Mouse (Mus musculus): Measurements from ENCODE around the gene Ubxn1. TPM values are rescaled to one million over a fixed set of nuclear protein-coding genes. Genes with fewer than 3 reads are reported as not detected.
A peak's percentile ranks its signal among the peaks of the same experiment; 100 is the strongest.

Ubxn1 gene
- polyA plus RNA-seq, 2 experiments: 61.2 to 87.3 TPM

GRCm38 (mm10) chr19:8872266-8872840, 1.1 kb downstream of the Ubxn1 start:
- ATAC-seq (ENCODE audit: insufficient read depth): no peak
- H3K27ac ChIP-seq: peak overlapping the region; percentile 81
- DNase-seq (ENCODE audit: low read depth in 3 of 3, low spot score in 3 of 3): no peak

GRCm38 (mm10) chr19:8875031-8875430, 3.7 kb downstream of the Ubxn1 start:
- H3K4me3 ChIP-seq (ENCODE audit: insufficient read depth in 1 of 2, low read depth in 2 of 2, low read length in 2 of 2): no peak overlapping the region
- TF ChIP-seq CTCF (IDR thresholded peaks at IDR 0.05; ENCODE audit: low read depth): no peak
- no peak for TF ChIP-seq EP300 (IDR thresholded peaks at IDR 0.05; ENCODE audit: low read depth)
- no peaks in the 10 kb centered on the region for H3K27me3 ChIP-seq (ENCODE audit: control insufficient read depth, insufficient read depth, low read length)
- H3K9ac ChIP-seq (replicated peaks): no peak overlapping the region
- H3K9me3 ChIP-seq (ENCODE audit: control insufficient read depth, low read length): no peaks in the 10 kb centered on the region
- 85% methylated on average over 7 of the region's 7 CpGs for WGBS (ENCODE audit: insufficient replicate concordance)
- peaks cover 31% of the 10 kb centered on the region for H3K36me3 ChIP-seq (replicated peaks; ENCODE audit: control insufficient read depth, insufficient read depth, low read depth)
- DNase-seq (ENCODE audit: low read depth in 3 of 3, low spot score in 3 of 3) (no peak), ATAC-seq (ENCODE audit: insufficient read depth) (no peak)
- H3K4me1 ChIP-seq (replicated peaks; ENCODE audit: control insufficient read depth in 2 of 2, insufficient read depth in 2 of 2, low read length in 1 of 2): peaks cover 13 to 16% of the 10 kb centered on the region in 2 experiments
- H3K4me2 ChIP-seq (ENCODE audit: low read depth): no peak overlapping the region
- H3K27ac ChIP-seq: no peak overlapping the region

More at GRCm38 (mm10) chr19:8872266-8872840, 1.1 kb downstream of the Ubxn1 start:
- peak overlapping the region; percentile 81 to 97 for H3K4me3 ChIP-seq (ENCODE audit: insufficient read depth in 1 of 2, low read depth in 2 of 2, low read length in 2 of 2)
- 66% methylated on average over 10 of the region's 10 CpGs for WGBS (ENCODE audit: insufficient replicate concordance)
- TF ChIP-seq EP300 (IDR thresholded peaks at IDR 0.05; ENCODE audit: low read depth): no peak
- TF ChIP-seq CTCF (IDR thresholded peaks at IDR 0.05; ENCODE audit: low read depth): no peak
- peak overlapping the region; percentile 70 for H3K4me2 ChIP-seq (ENCODE audit: low read depth)
- peaks cover 31% of the 10 kb centered on the region for H3K36me3 ChIP-seq (replicated peaks; ENCODE audit: control insufficient read depth, insufficient read depth, low read depth)
- peaks cover 9 to 10% of the 10 kb centered on the region in 2 experiments for H3K4me1 ChIP-seq (replicated peaks; ENCODE audit: control insufficient read depth in 2 of 2, insufficient read depth in 2 of 2, low read length in 1 of 2)
- H3K27me3 ChIP-seq (ENCODE audit: control insufficient read depth, insufficient read depth, low read length): no peaks in the 10 kb centered on the region
- H3K9ac ChIP-seq (replicated peaks): peak overlapping the region; percentile 98
- no peaks in the 10 kb centered on the region for H3K9me3 ChIP-seq (ENCODE audit: control insufficient read depth, low read length)

- WGBS (ENCODE audit: insufficient replicate concordance): under 1% methylated on average over 42 of the region's 42 CpGs
- Histone ChIP-seq H3K27ac (peak within 1 kb of the TSS; percentile 36), H3K36me3 (replicated peaks; ENCODE audit: control insufficient read depth, insufficient read depth, low read depth) (peaks cover 10% of the 10 kb centered on the region), H3K4me2 (ENCODE audit: low read depth) (peak within 1 kb of the TSS; percentile 79), H3K4me1 (replicated peaks; ENCODE audit: control insufficient read depth in 2 of 2, insufficient read depth in 2 of 2, low read length in 1 of 2) (peaks cover 6% of the 10 kb centered on the region in 2 experiments), H3K9ac (replicated peaks) (peak within 1 kb of the TSS; percentile 87), H3K9me3 (ENCODE audit: control insufficient read depth, low read length) (no peaks in the 10 kb centered on the region), H3K27me3 (ENCODE audit: control insufficient read depth, insufficient read depth, low read length) (no peaks in the 10 kb centered on the region), H3K4me3 (ENCODE audit: insufficient read depth in 1 of 2, low read depth in 2 of 2, low read length in 2 of 2) (peak within 1 kb of the TSS; percentile 89 to 97)
- DNase-seq (ENCODE audit: low read depth in 3 of 3, low spot score in 3 of 3): peak; percentile 78 to 84 (median 79)
- no peak for TF ChIP-seq EP300 (IDR thresholded peaks at IDR 0.05; ENCODE audit: low read depth)
- no peak for TF ChIP-seq CTCF (IDR thresholded peaks at IDR 0.05; ENCODE audit: low read depth)
- peak; percentile 94 for ATAC-seq (ENCODE audit: insufficient read depth)
Observed at GRCm38 (mm10) chr19:8880311-8881033, 9.2 kb downstream of the Ubxn1 start, which contains the start of gene Uqcc3. Gene Uqcc3, minus strand, starts transcription at chr19:8880923.

GRCm38 (mm10) chr19:8881034-8881392, 9.7 kb downstream of the Ubxn1 start:
- Histone ChIP-seq H3K27ac (no peak overlapping the region), H3K9ac (replicated peaks) (peak overlapping the region; percentile 87), H3K27me3 (ENCODE audit: control insufficient read depth, insufficient read depth, low read length) (no peaks in the 10 kb centered on the region), H3K36me3 (replicated peaks; ENCODE audit: control insufficient read depth, insufficient read depth, low read depth) (peaks cover 8% of the 10 kb centered on the region), H3K9me3 (ENCODE audit: control insufficient read depth, low read length) (no peaks in the 10 kb centered on the region), H3K4me3 (ENCODE audit: insufficient read depth in 1 of 2, low read depth in 2 of 2, low read length in 2 of 2) (peak overlapping the region; percentile 89 to 97), H3K4me1 (replicated peaks; ENCODE audit: control insufficient read depth in 2 of 2, insufficient read depth in 2 of 2, low read length in 1 of 2) (peaks cover 6% of the 10 kb centered on the region in 2 experiments), H3K4me2 (ENCODE audit: low read depth) (peak overlapping the region; percentile 79)
- DNase-seq (ENCODE audit: low read depth in 3 of 3, low spot score in 3 of 3) (no peak), ATAC-seq (ENCODE audit: insufficient read depth) (no peak)
- 5% methylated on average over 3 of the region's 3 CpGs for WGBS (ENCODE audit: insufficient replicate concordance)
- no peak; the same call in 1 of the 2 replicates for TF ChIP-seq EP300 (IDR thresholded peaks at IDR 0.05; ENCODE audit: low read depth)
- TF ChIP-seq CTCF (IDR thresholded peaks at IDR 0.05; ENCODE audit: low read depth): no peak

GRCm38 (mm10) chr19:8883616-8884015, 12.3 kb downstream of the Ubxn1 start, which contains the start of the genes Lbhd1 and Gm49403:
Gene Lbhd1, plus strand, starts transcription at chr19:8883732.
Gene Gm49403, plus strand, starts transcription at chr19:8883930.
- no peak within 1 kb of the TSS for H3K27ac ChIP-seq
- no peak for DNase-seq (ENCODE audit: low read depth in 3 of 3, low spot score in 3 of 3)
- no peak for ATAC-seq (ENCODE audit: insufficient read depth)
- H3K27me3 ChIP-seq (ENCODE audit: control insufficient read depth, insufficient read depth, low read length): no peaks in the 10 kb centered on the region
- H3K4me2 ChIP-seq (ENCODE audit: low read depth): no peak within 1 kb of the TSS
- peaks cover 15% of the 10 kb centered on the region in 2 experiments for H3K4me1 ChIP-seq (replicated peaks; ENCODE audit: control insufficient read depth in 2 of 2, insufficient read depth in 2 of 2, low read length in 1 of 2)
- no peak within 1 kb of the TSS for H3K4me3 ChIP-seq (ENCODE audit: insufficient read depth in 1 of 2, low read depth in 2 of 2, low read length in 2 of 2)
- WGBS (ENCODE audit: insufficient replicate concordance): 73% methylated on average over 3 of the region's 3 CpGs
- no peak within 1 kb of the TSS for H3K9ac ChIP-seq (replicated peaks)
- H3K9me3 ChIP-seq (ENCODE audit: control insufficient read depth, low read length): no peaks in the 10 kb centered on the region
- TF ChIP-seq EP300 (IDR thresholded peaks at IDR 0.05; ENCODE audit: low read depth) (no peak), CTCF (IDR thresholded peaks at IDR 0.05; ENCODE audit: low read depth) (no peak)
- H3K36me3 ChIP-seq (replicated peaks; ENCODE audit: control insufficient read depth, insufficient read depth, low read depth): no peaks in the 10 kb centered on the region

All from liver, embryonic 14.5 days (tissue).